Mouse (Mus musculus): ENCODE measurements around the gene Slc22a1.

DNA sequence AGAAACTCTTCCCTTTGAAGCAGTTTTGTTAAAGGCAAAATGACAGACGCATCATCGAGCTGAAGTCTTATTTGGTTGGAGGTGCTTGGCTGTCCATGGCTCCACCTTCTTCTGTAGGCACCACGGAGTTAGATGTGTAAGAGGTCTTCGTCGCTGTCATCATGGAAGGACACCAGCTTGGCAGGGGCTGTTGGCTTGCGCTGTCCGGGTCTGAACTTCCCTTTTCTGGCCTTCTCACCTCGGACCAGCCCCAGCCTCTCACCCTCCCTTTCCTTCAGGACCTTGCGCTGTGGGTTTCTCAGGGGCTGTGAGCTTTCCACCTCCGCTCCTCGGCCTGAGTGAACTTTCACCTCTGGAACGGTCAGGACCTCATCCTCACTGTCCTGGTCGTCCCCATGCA is 8.0 kb upstream of the Slc22a1 start:
- TF ChIP-seq CTCF (IDR thresholded peaks at IDR 0.05; ENCODE audit: low read depth, low read length) (no peak), POLR2A (IDR thresholded peaks at IDR 0.05; ENCODE audit: insufficient read depth, low read length) (no peak), EP300 (IDR thresholded peaks at IDR 0.05; ENCODE audit: insufficient read depth, low read depth, low read length) (no peak)

Measured in ES-Bruce4 (cell line).